Comparison of ENCODE assay signal across 40 mouse cellular contexts in genomic region chr17:86482675-86483074, GRCm38 (mm10). TPM values are rescaled to one million over a fixed set of nuclear protein-coding genes. Genes with fewer than 3 reads are reported as not detected.
"Had no signal": no experiment of that assay in that cellular context is flagged by ENCODE, and none has a peak within 500 bp of the region (broad histone marks: within the 10 kb centered on the region; RNA-seq: fewer than 3 reads in every experiment).

No protein-coding gene starts in this region.

- ATAC-seq: liver, embryonic 12.5 days; liver, postnatal 0 days; lung, postnatal 0 days; midbrain, embryonic 13.5 days; midbrain, embryonic 15.5 days; midbrain, embryonic 16.5 days had no signal

- H3K4me3 ChIP-seq: limb, embryonic 10.5 days; limb, embryonic 12.5 days; limb, embryonic 13.5 days; limb, embryonic 15.5 days; liver, embryonic 12.5 days; liver, embryonic 13.5 days; liver, embryonic 15.5 days; lung, embryonic 15.5 days; megakaryocyte, embryonic 14.5 days; midbrain, embryonic 10.5 days; midbrain, embryonic 12.5 days; midbrain, embryonic 13.5 days; midbrain, embryonic 15.5 days; myocyte had no signal

- H3K27ac ChIP-seq: limb, embryonic 10.5 days; limb, embryonic 12.5 days; limb, embryonic 13.5 days; limb, embryonic 15.5 days; liver, embryonic 12.5 days; liver, embryonic 13.5 days; liver, embryonic 14.5 days; liver, embryonic 15.5 days; lung, embryonic 15.5 days; macrophage; midbrain, embryonic 10.5 days; midbrain, embryonic 12.5 days; midbrain, embryonic 13.5 days; midbrain, embryonic 15.5 days had no signal

- DNase-seq: left cerebral cortex, postnatal 4 days; liver; liver, embryonic 13.5 days; liver, postnatal 0 days; lung, adult 18-20 months; lung, adult 2 months; lung, embryonic 14.5 days; lung, postnatal 10 days; lung, postnatal 14 days; lung, postnatal 36 days; lung, postnatal 4 days; midbrain, embryonic 14.5 days had no signal

RNA-seq across cellular contexts. Expression of gene Gm10309, which starts 22.4 kb away (rescaled TPM):
- total RNA-seq: left cerebral cortex, adult 8-10 months; left cerebral cortex, postnatal 10 days; left cerebral cortex, postnatal 14 days; left cerebral cortex, postnatal 25 days; left cerebral cortex, postnatal 36 days; left cerebral cortex, postnatal 4 days; liver, adult 2 months; megakaryocyte progenitor cell, adult 5-6 weeks; megakaryocyte, adult 5-6 weeks; megakaryocyte-erythroid progenitor cell, adult 5-6 weeks; midbrain, postnatal 0 days; monocyte, adult 5-6 weeks had no signal
